Mouse (Mus musculus): ENCODE results near the gene Gm35315. TPM values are rescaled to one million over a fixed set of nuclear protein-coding genes. Genes with fewer than 3 reads are reported as not detected.
A peak's percentile ranks its signal among the peaks of the same experiment; 100 is the strongest.
"Not testable (repeated sequence)": the region's sequence is repeated elsewhere in the genome, so short reads cannot be mapped to it uniquely, and the experiment has no call there.

Gm35315 gene
- 2.3 and 2.5 TPM in 2 replicates for polyA plus RNA-seq (2015; fragmentation: Nextera tagmentation; extraction: Ambion mirVana)

DNA sequence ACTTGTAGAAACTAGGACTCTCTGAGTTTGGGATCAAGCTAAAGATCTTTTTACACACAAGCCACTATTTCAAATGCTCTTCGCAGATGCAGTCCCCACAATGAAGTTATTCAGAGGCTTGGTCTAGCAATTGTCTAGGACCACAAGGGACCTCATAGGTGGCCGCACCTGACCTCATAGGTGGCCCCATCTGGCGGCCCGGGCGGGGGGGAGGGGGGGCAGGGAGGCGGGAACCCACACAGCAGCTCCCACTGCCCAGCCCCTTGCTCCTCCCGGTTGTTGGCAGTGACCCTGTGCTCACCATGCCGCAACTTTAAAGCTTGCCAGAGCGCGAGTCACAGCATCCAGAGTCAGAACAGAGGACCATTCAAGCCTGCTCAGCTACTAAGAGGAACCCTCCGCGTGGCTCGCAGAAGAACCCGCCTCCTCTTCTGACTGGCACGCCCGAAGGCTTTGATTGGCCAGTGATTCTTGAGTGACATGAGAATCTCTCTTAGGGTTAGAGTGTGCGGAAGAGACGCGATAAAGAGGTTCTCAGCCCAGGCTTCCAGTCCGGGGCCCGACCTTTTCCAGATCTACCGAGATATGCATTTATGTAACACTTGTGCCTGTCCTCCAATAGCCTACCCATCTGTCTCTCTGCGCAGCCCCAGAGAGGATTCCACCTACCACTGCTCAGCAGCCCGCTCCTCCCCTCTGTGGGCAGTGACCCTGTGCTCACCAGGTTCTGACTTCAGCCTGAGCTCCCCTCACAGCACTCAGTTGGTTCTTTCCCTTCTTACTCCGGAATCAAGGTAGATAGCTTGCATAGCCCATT lies at the start of gene Gm35315:
Gene Gm35315 (minus strand): TSS at position 391 of the 817 bp plus-strand sequence.
- 3% methylated on average over 24 of the region's 25 CpGs for WGBS
- Histone ChIP-seq H3K4me3 (peak within 1 kb of the TSS; percentile 54), H3K27ac (peak within 1 kb of the TSS; percentile 73), H3K36me3 (no peaks in the 10 kb centered on the region), H3K9me3 (no peaks in the 10 kb centered on the region), H3K27me3 (no peaks in the 10 kb centered on the region), H3K9ac (peak within 1 kb of the TSS; percentile 55), H3K4me1 (peaks cover 15% of the 10 kb centered on the region), H3K4me2 (peak within 1 kb of the TSS; percentile 87)
- ATAC-seq (ENCODE audit: borderline replicate concordance, extremely low read depth, low FRiP score, low TSS enrichment): peak; percentile 94

DNA sequence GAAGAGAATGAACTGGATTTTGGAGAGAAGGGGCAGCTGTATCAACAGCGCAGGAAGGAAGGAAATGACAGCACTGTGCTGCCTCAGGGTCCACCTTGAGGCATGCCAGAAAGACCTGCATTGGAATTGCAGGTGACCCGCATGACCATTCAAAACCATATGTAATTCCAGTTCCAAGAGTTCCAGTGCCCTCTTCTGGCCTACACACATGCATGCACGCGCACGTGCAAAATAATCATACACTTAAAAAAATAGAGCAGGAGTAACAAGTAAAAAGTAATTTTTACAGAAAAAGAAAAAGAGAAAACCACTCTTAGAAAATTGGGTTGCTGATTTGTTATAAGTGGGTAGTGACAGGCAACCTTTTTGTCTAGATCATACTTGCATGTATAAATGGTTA lies 48.8 kb upstream of the Gm35315 start:
- ATAC-seq (ENCODE audit: borderline replicate concordance, extremely low read depth, low FRiP score, low TSS enrichment): no peak
- peaks cover 48% of the 10 kb centered on the region for H3K36me3 ChIP-seq
- 83% methylated on average over 5 of the region's 5 CpGs for WGBS

DNA sequence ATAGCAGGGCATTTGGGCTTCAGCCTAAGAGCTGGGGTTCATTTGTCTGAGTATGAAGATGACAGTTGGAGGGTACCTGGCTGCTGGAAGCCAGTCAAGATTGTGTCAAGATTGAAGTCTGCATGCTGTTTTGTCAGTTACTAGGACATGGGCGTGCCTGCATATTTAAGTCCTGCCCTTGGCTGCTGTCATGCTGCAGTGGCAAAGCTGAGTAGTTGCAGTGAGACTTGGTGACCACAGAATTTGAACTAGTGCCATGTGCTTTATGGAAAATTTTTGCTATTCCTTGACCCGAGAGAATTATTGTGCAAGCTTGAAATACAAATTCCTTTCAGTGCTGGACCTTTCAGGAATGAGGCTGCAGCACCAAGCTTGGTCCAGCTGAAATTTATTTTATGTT lies 48.1 kb upstream of the Gm35315 start:
- Histone ChIP-seq H3K4me1 (no peaks in the 10 kb centered on the region), H3K36me3 (peaks cover 41% of the 10 kb centered on the region), H3K4me3 (no peak overlapping the region), H3K4me2 (no peak overlapping the region), H3K27me3 (no peaks in the 10 kb centered on the region), H3K9ac (no peak overlapping the region), H3K27ac (no peak overlapping the region), H3K9me3 (no peaks in the 10 kb centered on the region)
- no peak for ATAC-seq (ENCODE audit: borderline replicate concordance, extremely low read depth, low FRiP score, low TSS enrichment)
- WGBS: 80% methylated on average over 2 of the region's 2 CpGs

More for the DNA sequence above, 48.8 kb upstream of the Gm35315 start:
- no peak overlapping the region for H3K9ac ChIP-seq
- no peaks in the 10 kb centered on the region for H3K4me1 ChIP-seq
- H3K9me3 ChIP-seq: no peaks in the 10 kb centered on the region
- H3K27ac ChIP-seq: no peak overlapping the region
- no peak overlapping the region for H3K4me2 ChIP-seq
- H3K27me3 ChIP-seq: no peaks in the 10 kb centered on the region
- H3K4me3 ChIP-seq: no peak overlapping the region

DNA sequence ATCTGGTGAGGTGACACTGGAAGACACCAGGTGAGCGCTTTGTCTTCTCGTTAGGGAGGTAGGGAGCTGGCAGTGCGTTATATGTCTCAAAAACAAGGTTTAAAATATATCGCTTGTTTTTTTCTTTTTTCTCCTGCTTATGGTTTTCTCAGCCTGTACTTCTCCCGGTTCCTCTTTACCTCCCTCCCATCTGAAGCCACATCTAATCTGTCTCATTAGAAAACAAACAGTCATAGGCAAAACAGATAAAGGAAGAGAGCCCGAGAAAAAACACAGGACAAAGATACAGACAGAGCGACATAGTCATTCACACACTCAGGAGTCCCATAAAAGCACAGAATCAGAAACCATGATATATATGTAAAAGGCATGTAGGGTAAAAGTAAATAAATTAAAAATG lies 46.2 kb upstream of the Gm35315 start:
- Histone ChIP-seq H3K4me3 (no peak overlapping the region), H3K27me3 (no peaks in the 10 kb centered on the region), H3K9me3 (no peaks in the 10 kb centered on the region), H3K27ac (no peak overlapping the region), H3K9ac (no peak overlapping the region), H3K4me2 (no peak overlapping the region), H3K4me1 (0 out of 2 replicates have a peak, but pooled peaks cover 2% of the 10 kb centered on the region), H3K36me3 (peaks cover 25% of the 10 kb centered on the region)
- 86% methylated on average over 7 of the region's 7 CpGs for WGBS
- no peak for ATAC-seq (ENCODE audit: borderline replicate concordance, extremely low read depth, low FRiP score, low TSS enrichment)

DNA sequence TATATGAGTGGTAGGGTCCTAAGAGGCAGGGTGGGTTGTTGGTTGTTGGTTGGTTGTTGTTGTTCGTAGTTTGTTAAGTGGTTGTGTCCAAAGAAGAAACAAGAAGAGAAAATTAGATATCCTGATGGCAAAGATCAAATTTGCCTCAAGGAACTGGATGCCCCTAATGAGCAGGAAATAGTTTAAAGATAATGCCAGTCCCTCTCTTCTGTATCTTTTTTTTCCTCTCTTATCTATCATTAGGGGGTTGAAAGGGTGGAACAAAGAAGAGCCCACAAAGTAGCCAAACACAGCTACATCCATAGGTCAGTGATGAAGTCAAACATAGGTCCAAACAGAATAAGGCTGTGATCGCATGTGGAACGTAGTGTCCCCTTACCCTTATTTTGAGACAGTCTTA lies 45.1 kb upstream of the Gm35315 start:
- Histone ChIP-seq H3K9me3 (no peaks in the 10 kb centered on the region), H3K4me2 (no peak overlapping the region), H3K9ac (no peak overlapping the region), H3K4me1 (0 out of 2 replicates have a peak, but pooled peaks cover 2% of the 10 kb centered on the region), H3K27ac (no peak overlapping the region), H3K36me3 (peaks cover 15% of the 10 kb centered on the region), H3K27me3 (no peaks in the 10 kb centered on the region), H3K4me3 (no peak overlapping the region)
- 91% methylated on average over 3 of the region's 3 CpGs for WGBS
- no peak for ATAC-seq (ENCODE audit: borderline replicate concordance, extremely low read depth, low FRiP score, low TSS enrichment)

DNA sequence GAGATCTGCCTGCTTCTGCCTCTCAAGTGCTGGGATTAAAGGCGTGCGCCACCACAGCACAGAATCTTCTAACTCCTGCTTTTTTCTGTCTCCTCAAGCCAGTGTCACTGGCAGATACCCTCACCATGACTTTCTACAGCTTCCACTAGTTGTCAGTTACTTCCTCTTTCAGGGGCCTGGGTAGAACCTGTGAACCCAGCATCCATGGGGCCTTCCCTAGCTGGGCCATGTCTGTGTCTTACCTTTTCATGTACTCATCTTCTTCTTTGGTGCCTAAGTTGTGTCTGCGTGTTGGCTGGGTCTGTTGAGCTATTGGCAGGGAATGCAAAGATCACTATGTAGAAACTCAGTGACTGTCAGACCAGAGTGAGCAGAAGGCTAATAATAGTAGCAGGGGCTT lies 43.6 kb upstream of the Gm35315 start:
- no peak overlapping the region for H3K9ac ChIP-seq
- no peaks in the 10 kb centered on the region for H3K27me3 ChIP-seq
- no peak overlapping the region for H3K27ac ChIP-seq
- no peaks in the 10 kb centered on the region for H3K9me3 ChIP-seq
- 0 out of 2 replicates have a peak, but pooled peaks cover 2% of the 10 kb centered on the region for H3K4me1 ChIP-seq
- H3K36me3 ChIP-seq: peaks cover 8% of the 10 kb centered on the region
- ATAC-seq (ENCODE audit: borderline replicate concordance, extremely low read depth, low FRiP score, low TSS enrichment): no peak
- H3K4me3 ChIP-seq: no peak overlapping the region
- no peak overlapping the region for H3K4me2 ChIP-seq
- 91% methylated on average over 3 of the region's 3 CpGs for WGBS

DNA sequence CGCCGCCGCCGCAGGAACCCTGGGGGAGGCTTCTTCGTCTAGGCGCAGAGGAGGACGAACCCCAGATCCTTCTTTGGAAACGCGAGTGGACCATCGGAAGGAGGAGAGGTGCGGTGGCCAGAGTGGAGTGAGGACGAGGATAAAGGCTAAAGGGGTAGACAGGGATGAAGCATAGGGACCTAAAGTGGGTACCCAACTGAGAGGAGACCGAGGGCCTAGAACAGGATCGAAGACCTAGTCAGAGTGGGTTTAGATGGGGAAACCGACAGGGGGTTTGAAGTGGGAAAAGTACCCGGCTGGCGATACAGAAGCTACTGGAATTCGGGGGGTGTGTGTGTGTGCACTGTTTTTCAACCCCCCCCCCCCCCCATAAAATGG lies 41.9 kb upstream of the Gm35315 start:
- H3K4me3 ChIP-seq: peak overlapping the region; percentile 97
- 4% methylated on average over 18 of the region's 18 CpGs for whole genome bisulfite sequencing
- peak overlapping the region; percentile 44; the same call in 1 of the 2 replicates for H3K27ac ChIP-seq
- H3K9ac ChIP-seq: peak overlapping the region; percentile 83
- no peaks in the 10 kb centered on the region for H3K27me3 ChIP-seq
- H3K9me3 ChIP-seq: no peaks in the 10 kb centered on the region
- 0 out of 2 replicates have a peak, but pooled peaks have one; percentile 19 for ATAC-seq (ENCODE audit: borderline replicate concordance, extremely low read depth, low FRiP score, low TSS enrichment)
- H3K4me1 ChIP-seq: 0 out of 2 replicates have a peak, but pooled peaks cover 2% of the 10 kb centered on the region
- peak overlapping the region; percentile 83 for H3K4me2 ChIP-seq
- 0 out of 2 replicates have a peak, but pooled peaks cover 4% of the 10 kb centered on the region for H3K36me3 ChIP-seq

DNA sequence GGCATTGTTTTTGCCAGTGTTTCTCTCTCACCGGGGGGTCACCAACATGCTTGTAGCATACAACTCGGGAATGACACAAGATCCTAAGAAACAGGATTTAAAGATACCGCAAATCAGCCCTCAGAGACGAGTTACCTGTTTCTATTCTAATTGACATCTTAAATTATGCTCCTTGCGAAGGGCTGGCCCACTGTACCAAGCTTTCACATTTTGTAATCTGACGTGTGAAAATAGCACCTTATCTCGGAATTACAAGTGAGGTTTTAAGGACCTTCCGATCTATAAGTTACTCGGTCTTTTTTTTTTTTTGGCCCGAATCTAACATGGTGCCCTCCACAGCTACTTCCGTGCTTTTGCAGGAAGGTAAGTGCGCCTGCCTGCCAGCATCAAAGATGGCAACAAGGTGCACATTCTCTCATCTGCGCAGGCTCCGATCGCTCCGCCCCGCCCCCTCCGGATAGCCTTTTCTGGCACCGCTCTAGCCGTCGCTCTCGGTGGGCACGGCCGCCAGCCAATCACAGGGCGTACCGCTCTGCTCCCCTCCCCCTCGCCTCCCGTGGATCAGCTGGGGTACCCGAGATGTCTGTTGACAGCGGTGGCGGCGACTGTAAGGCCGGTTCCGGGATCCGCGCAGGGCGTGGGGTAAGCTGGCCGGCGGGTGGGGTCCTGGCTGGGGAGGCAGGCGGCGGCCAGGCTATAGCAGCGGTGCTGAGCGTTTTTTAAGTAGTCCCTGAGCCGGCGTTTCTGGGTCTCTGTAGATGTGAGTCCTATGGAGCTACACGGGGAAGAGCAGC lies 41.3 kb upstream of the Gm35315 start, which contains the start of gene Chfr:
Gene Chfr (plus strand): TSS at position 550 of the 794 bp plus-strand sequence.
- H3K4me1 ChIP-seq: 0 out of 2 replicates have a peak, but pooled peaks cover 2% of the 10 kb centered on the region
- H3K4me2 ChIP-seq: peak within 1 kb of the TSS; percentile 83
- H3K9me3 ChIP-seq: no peaks in the 10 kb centered on the region
- 3% methylated on average over 46 of the region's 46 CpGs for WGBS
- H3K36me3 ChIP-seq: 0 out of 2 replicates have a peak, but pooled peaks cover 7% of the 10 kb centered on the region
- H3K9ac ChIP-seq: peak within 1 kb of the TSS; percentile 83
- no peaks in the 10 kb centered on the region for H3K27me3 ChIP-seq
- peak; percentile 99 for ATAC-seq (ENCODE audit: borderline replicate concordance, extremely low read depth, low FRiP score, low TSS enrichment)
- peak within 1 kb of the TSS; percentile 97 for H3K4me3 ChIP-seq
- H3K27ac ChIP-seq: peak within 1 kb of the TSS; percentile 53

DNA sequence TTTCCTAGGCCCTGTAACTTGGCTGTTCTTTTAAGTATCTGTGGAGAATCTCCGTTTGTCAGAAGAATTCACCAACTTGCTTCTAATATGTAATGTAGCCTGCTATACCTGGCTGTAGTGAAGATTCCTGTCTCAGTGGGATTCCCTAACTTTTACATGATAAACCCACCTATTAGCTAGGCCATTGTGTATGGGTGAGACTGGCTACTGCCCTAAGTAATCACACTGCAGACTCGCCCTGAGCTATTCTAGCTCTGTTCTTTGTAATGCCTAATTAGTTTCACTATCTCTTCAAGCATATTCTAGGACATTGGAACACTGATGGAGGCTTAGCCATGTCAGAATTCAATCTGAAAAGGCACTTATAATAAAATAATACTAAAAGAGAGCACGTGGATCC lies 28.2 kb upstream of the Gm35315 start:
- H3K36me3 ChIP-seq: peaks cover 12% of the 10 kb centered on the region; the same call in 1 of the 2 replicates
- WGBS: 86% methylated on average over 3 of the region's 3 CpGs
- not testable (repeated sequence) for ATAC-seq (ENCODE audit: borderline replicate concordance, extremely low read depth, low FRiP score, low TSS enrichment); H3K4me3 ChIP-seq; H3K27me3 ChIP-seq; H3K27ac ChIP-seq; H3K4me1 ChIP-seq; H3K9ac ChIP-seq; H3K9me3 ChIP-seq; H3K4me2 ChIP-seq

DNA sequence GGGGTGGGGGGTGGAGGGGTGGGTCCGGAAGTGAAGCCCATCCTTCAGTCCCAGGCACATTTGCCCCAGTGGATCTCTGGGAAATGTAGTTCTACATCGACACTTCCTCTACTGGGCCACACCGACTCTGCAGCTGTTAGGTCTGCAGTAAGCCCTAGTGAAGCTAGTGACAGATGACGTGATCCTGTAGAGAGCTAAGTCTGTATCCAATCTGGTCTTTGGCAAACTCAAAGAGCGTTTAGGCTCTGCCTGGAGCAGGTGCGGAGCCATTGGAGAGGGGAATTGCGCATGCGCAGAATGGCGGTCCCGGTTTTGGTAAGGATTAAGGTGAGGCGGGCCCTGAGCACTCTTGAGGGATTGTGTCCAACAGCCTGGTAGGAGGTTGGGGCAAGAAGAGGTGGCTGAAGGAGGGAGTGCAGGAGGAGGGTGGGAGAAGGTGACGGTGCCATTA lies 15.8 kb upstream of the Gm35315 start, which contains the start of gene Zfp605:
Gene Zfp605 (plus strand): TSS at position 102 of the 451 bp plus-strand sequence.
- Histone ChIP-seq H3K27me3 (no peaks in the 10 kb centered on the region), H3K36me3 (peaks cover 19% of the 10 kb centered on the region), H3K4me1 (peaks cover 14% of the 10 kb centered on the region), H3K27ac (peak within 1 kb of the TSS; percentile 90), H3K9ac (peak within 1 kb of the TSS; percentile 47), H3K4me3 (peak within 1 kb of the TSS; percentile 64), H3K9me3 (no peaks in the 10 kb centered on the region), H3K4me2 (peak within 1 kb of the TSS; percentile 77)
- ATAC-seq (ENCODE audit: borderline replicate concordance, extremely low read depth, low FRiP score, low TSS enrichment): peak; percentile 31
- WGBS: 0% methylated on average over 12 of the region's 12 CpGs

DNA sequence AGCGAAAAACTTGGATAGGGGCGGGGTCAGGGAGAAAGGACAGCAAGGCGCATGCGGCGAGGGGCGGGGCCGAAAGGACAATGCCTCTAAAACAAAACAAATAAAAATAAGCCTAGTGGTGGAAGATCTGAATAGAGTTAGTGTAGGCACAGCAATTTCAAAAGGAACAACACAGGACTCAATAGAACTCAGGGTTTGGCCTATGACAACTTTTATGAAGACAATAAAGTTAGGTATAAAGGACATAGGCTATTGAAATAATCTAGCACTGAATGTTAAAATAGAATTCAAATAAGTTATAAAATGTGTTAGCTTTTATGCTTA lies 14.0 kb upstream of the Gm35315 start:
- Histone ChIP-seq H3K27me3 (no peaks in the 10 kb centered on the region), H3K27ac (peak overlapping the region; percentile 98), H3K36me3 (peaks cover 33% of the 10 kb centered on the region), H3K4me1 (peaks cover 14% of the 10 kb centered on the region), H3K9ac (no peak overlapping the region), H3K4me2 (peak overlapping the region; percentile 84), H3K4me3 (peak overlapping the region; percentile 78), H3K9me3 (no peaks in the 10 kb centered on the region)
- no peak for ATAC-seq (ENCODE audit: borderline replicate concordance, extremely low read depth, low FRiP score, low TSS enrichment)
- 0% methylated on average over 7 of the region's 7 CpGs for WGBS

All from lung, embryonic 15.5 days (tissue).